Mouse (Mus musculus) midbrain, postnatal 0 days (tissue): ENCODE results near the gene Traip. TPM values are rescaled to one million over a fixed set of nuclear protein-coding genes. Genes with fewer than 3 reads are reported as not detected.

ENCODE experiments used
- ATAC-seq: fragments of 200-750 bp; cut with Nextera tagmentation; 2 replicates; pipeline ENCODE4 v1.8.0; 2017; ENCODE audit warnings: moderate number of reproducible peaks, mild to moderate bottlenecking, moderate TSS enrichment, moderate library complexity; ENCODE audit not compliant: low FRiP score
- DNase-seq: peaks from one replicate; pipeline ENCODE4 v3.0.0-alpha.2; 2015; ENCODE audit warnings: low spot score
- H3K27ac ChIP-seq: fragments of 300-500 bp; sonication (generic); 2 replicates; pipeline ENCODE4 v1.5.1; 2014; ENCODE audit warnings: low read depth, mild to moderate bottlenecking, low read length, mixed read lengths
- H3K27me3 ChIP-seq: fragments of 300-500 bp; sonication (generic); 2 replicates; pipeline ENCODE4 v1.6.1; 2014; ENCODE audit warnings: low read length, control low read depth, mixed read lengths; ENCODE audit not compliant: insufficient read depth
- H3K36me3 ChIP-seq: fragments of 300-500 bp; sonication (generic); 2 replicates; pipeline ENCODE4 v1.6.1; 2014; ENCODE audit warnings: low read length, control low read depth, mixed read lengths; ENCODE audit not compliant: insufficient read depth
- H3K4me1 ChIP-seq: fragments of 300-500 bp; sonication (generic); 2 replicates; pipeline ENCODE4 v1.6.1; 2014; ENCODE audit warnings: mild to moderate bottlenecking, control low read depth, antibody characterized with exemption, low read length, mixed read lengths; ENCODE audit not compliant: insufficient read depth
- H3K4me2 ChIP-seq: fragments of 300-500 bp; sonication (generic); 2 replicates; pipeline ENCODE4 v1.6.1; 2014; ENCODE audit warnings: low read depth, mild to moderate bottlenecking, low read length, mixed read lengths; ENCODE audit not compliant: poor library complexity, severe bottlenecking
- H3K4me3 ChIP-seq: fragments of 300-500 bp; sonication (generic); 2 replicates; pipeline ENCODE4 v1.5.1; 2014; ENCODE audit warnings: low read depth, mild to moderate bottlenecking, low read length, moderate library complexity
- H3K9ac ChIP-seq: fragments of 300-500 bp; sonication (generic); replicated peaks from 2 replicates; pipeline ENCODE4 v1.6.1; 2014; ENCODE audit warnings: mild to moderate bottlenecking, low read length, moderate library complexity, mixed read lengths; ENCODE audit not compliant: poor library complexity, severe bottlenecking
- H3K9me3 ChIP-seq: fragments of 300-500 bp; sonication (generic); 2 replicates; pipeline ENCODE4 v1.6.1; 2016; ENCODE audit warnings: low read length, control low read depth
- CTCF ChIP-seq: IDR thresholded peaks from 2 replicates; pipeline ENCODE4 v1.5.1; 2016; ENCODE audit warnings: antibody characterized with exemption, mild to moderate bottlenecking
- WGBS: fragments of 180-500 bp; shearing (Covaris S2); extraction: QIAGEN DNeasy Blood & Tissue Kit; methylation state at CpG from one replicate; pipeline ENCODE4 v1.1.7; 2014; 5-methylcytosine and 5-hydroxymethylcytosine counted together
- polyA plus RNA-seq: library from polyadenylated mRNA; unstranded; fragments of >200 nt; fragmentation: Nextera tagmentation; extraction: Ambion mirVana; gene quantifications from 2 replicates; pipeline ENCODE4 v1.2.1, GENCODE M21; 2015
- total RNA-seq: library from RNA; depleted of rRNA; stranded (reverse); fragments of >200 nt; gene quantifications from 2 replicates; pipeline ENCODE4 v1.2.3, GENCODE M21; 2014

The Traip gene
- total and polyA plus RNA-seq, 2 experiments from 2014 or later = 9.0 to 11.6 TPM

DNA sequence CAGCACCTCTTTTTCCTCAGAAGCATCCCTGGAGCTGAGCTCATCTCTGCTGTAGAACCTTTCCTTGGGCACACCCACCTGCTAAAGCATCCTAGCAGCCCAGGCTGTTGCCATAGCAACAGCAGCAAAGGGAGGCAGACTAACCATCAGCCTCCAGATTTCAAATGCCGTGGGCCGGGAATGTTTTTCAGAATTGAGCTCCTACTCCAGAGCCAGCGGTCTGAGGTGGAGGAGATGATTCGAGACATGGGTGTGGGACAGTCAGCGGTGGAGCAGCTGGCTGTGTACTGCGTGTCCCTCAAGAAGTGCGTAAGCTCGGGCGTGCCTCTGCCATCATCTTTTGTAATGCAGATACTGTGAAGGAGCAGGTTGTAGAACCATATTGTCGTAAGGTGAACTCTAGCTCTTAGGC lies 11.4 kb downstream of the Traip start:
- Histone ChIP-seq H3K9ac (no peak overlapping the region), H3K4me1 (peaks cover 20% of the 10 kb centered on the region), H3K27me3 (no peaks in the 10 kb centered on the region), H3K36me3 (no peaks in the 10 kb centered on the region; the same call in 1 of the 2 replicates), H3K4me2 (peak overlapping the region; percentile 38), H3K9me3 (no peaks in the 10 kb centered on the region), H3K27ac (peak overlapping the region; percentile 91), H3K4me3 (no peak overlapping the region)
- TF ChIP-seq CTCF = no peak
- DNase-seq = peak; percentile 85
- 53% methylated on average over 10 of the region's 10 CpGs for WGBS
- ATAC-seq = peak; percentile 68

DNA sequence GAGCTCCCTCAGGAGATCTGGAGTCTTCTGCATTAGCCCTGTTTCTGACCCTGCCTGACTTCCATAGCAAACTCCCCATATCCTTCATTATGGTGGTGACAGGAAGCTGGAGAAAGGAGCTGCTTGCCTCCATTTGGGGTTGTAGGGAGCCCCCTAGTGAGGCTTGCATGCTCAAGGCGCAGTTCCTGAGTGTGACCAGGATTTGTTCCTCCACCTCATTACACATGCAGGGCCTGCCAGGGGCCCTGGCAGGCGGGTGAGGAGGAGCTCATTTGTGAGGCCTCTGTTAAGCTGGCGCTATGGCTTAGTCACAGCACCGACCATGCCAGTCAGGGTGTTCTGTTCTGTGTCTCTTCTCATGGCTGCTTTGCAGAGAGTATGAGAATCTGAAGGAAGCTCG lies 11.9 kb downstream of the Traip start:
- Histone ChIP-seq H3K4me2 (peak overlapping the region; percentile 38), H3K4me3 (no peak overlapping the region), H3K4me1 (peaks cover 20% of the 10 kb centered on the region), H3K9me3 (no peaks in the 10 kb centered on the region), H3K9ac (peak overlapping the region; percentile 8; the same call in 1 of the 2 replicates), H3K27ac (peak overlapping the region; percentile 91), H3K27me3 (no peaks in the 10 kb centered on the region), H3K36me3 (no peaks in the 10 kb centered on the region; the same call in 1 of the 2 replicates)
- WGBS = 34% methylated on average over 5 of the region's 5 CpGs
- ATAC-seq = peak; percentile 61; the same call in 1 of the 2 replicates
- TF ChIP-seq CTCF = peak; percentile 78
- peak; percentile 62 for DNase-seq

DNA sequence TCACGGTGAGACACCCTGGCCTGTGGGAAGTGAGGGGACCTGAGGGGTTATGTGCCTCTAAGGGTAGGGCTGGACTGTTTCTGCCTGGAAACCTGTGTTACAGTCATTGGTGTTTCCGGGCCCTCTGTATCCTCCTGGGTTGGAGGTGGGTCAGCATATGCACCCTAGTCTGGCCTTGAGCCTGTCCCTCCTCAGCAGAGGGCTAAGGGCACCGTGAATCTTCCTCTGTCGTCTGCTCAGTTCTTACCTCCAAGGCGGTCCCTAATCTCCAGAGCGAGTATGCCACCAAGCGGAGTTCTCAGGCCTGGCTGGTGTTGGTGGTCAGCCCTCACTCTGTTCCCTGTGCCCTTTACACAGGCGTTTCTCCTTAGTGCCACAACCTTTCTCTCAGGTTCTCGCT lies 13.0 kb downstream of the Traip start:
- H3K9ac ChIP-seq = no peak overlapping the region
- no peak overlapping the region for H3K4me2 ChIP-seq
- TF ChIP-seq CTCF = no peak
- H3K4me3 ChIP-seq = no peak overlapping the region
- peaks cover 20% of the 10 kb centered on the region for H3K4me1 ChIP-seq
- H3K9me3 ChIP-seq = no peaks in the 10 kb centered on the region
- no peak overlapping the region for H3K27ac ChIP-seq
- no peaks in the 10 kb centered on the region for H3K27me3 ChIP-seq
- WGBS = 92% methylated on average over 9 of the region's 9 CpGs
- ATAC-seq (no peak), DNase-seq (no peak)
- no peaks in the 10 kb centered on the region; the same call in 1 of the 2 replicates for H3K36me3 ChIP-seq

DNA sequence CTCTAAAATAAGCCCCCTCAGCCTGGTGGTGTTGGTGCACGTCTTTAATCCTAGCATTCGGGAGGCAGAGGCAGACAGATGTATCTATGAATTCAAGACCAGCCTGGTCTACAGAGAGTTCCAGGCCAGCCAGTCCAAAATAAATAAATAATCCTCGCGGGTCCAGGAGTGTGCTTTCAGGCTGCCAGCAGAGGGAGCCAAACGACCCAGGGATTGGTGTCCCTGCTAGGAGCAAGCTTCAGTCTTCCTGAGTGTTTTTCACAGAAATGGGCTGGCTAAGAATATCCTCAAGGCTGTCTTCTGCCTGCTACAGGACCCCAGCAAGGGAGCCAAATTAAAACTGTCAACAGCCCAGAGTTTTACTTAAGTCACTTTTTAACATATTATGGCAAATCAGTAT lies 13.8 kb downstream of the Traip start:
- Histone ChIP-seq H3K4me2 (no peak overlapping the region), H3K4me3 (no peak overlapping the region), H3K27ac (no peak overlapping the region), H3K27me3 (no peaks in the 10 kb centered on the region), H3K9me3 (no peaks in the 10 kb centered on the region), H3K4me1 (peaks cover 20% of the 10 kb centered on the region), H3K9ac (no peak overlapping the region), H3K36me3 (no peaks in the 10 kb centered on the region; the same call in 1 of the 2 replicates)
- WGBS = 22% methylated on average over 5 of the region's 5 CpGs
- TF ChIP-seq CTCF = peak; percentile 93
- ATAC-seq (no peak), DNase-seq (peak; percentile 85)

DNA sequence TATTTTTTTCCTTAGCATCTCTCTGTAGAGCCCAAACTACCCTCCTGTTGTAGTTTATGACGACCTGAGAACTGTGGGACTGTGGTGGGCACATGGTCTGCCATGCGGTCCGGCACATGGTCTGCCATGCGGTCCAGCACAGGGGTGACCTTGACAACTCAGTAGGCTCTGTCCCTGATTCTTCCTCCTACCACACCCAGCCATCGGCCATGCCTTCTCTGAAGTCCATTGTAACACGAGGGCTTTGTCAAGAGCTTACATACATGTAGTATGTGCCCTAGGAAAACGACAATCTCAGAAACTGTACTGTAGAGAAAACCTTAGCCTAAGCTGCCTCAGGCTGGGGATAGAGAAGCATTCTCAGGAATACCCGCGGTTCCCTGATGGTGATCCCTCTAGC lies 14.7 kb downstream of the Traip start:
- Histone ChIP-seq H3K27me3 (no peaks in the 10 kb centered on the region), H3K4me3 (no peak overlapping the region), H3K4me2 (no peak overlapping the region), H3K9ac (no peak overlapping the region), H3K36me3 (no peaks in the 10 kb centered on the region; the same call in 1 of the 2 replicates), H3K4me1 (peaks cover 20% of the 10 kb centered on the region), H3K27ac (no peak overlapping the region), H3K9me3 (no peaks in the 10 kb centered on the region)
- ATAC-seq = no peak
- DNase-seq = no peak
- no peak for TF ChIP-seq CTCF
- WGBS = 92% methylated on average over 9 of the region's 9 CpGs

DNA sequence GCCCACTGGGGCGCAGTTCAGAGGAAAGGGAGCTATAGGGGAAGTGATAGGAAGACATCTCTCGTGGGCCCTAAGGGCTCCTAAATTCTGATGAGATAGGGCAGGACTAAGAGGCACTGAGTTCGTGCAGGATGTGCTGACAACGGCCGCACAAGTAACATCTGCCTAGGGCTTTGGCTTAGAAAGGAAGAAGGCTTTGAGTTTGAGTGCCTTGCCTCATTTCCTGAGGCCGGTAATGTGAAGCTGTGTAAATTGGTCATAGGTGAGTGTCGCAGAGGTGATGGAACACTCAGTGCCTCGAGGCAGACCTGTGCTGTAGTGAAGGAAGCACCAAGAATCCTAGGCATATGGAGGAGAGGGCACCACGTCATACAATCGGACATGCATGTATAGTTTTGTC lies 16.7 kb downstream of the Traip start:
- DNase-seq (no peak), ATAC-seq (no peak)
- Histone ChIP-seq H3K36me3 (peaks cover 3% of the 10 kb centered on the region; the same call in 1 of the 2 replicates), H3K9ac (no peak overlapping the region), H3K27me3 (no peaks in the 10 kb centered on the region), H3K4me1 (peaks cover 8% of the 10 kb centered on the region), H3K4me3 (no peak overlapping the region), H3K27ac (no peak overlapping the region), H3K9me3 (no peaks in the 10 kb centered on the region), H3K4me2 (no peak overlapping the region)
- no peak for TF ChIP-seq CTCF
- WGBS = 90% methylated on average over 10 of the region's 10 CpGs
